Comparison of ENCODE assay signal across 23 mouse cellular contexts in genomic region chr12:28693738-28694137, GRCm38 (mm10). TPM values are rescaled to one million over a fixed set of nuclear protein-coding genes. Genes with fewer than 3 reads are reported as not detected.
DNase-seq lines count a peak whose midpoint lies in the region; ATAC-seq and TF ChIP-seq lines count a peak whose summit lies in the region.
"Had no signal": no experiment of that assay in that cellular context is flagged by ENCODE, and none has a peak within 500 bp of the region (broad histone marks: within the 10 kb centered on the region; RNA-seq: fewer than 3 reads in every experiment).

No protein-coding gene starts in this region.

- H3K4me3 ChIP-seq in layer of hippocampus, adult 2 months: no peak overlapping the region
- no peak overlapping the region for H3K4me3 ChIP-seq in lung, embryonic 15.5 days
- H3K4me3 ChIP-seq in lung, postnatal 0 days (ENCODE audit: low read depth, low read length): no peak overlapping the region
- no peak overlapping the region for H3K4me3 ChIP-seq in forebrain, embryonic 11.5 days (ENCODE audit: low read depth, low read length)
- H3K4me3 ChIP-seq: embryonic facial prominence, embryonic 10.5 days; embryonic facial prominence, embryonic 12.5 days; forebrain, embryonic 12.5 days had no signal

- no peak for TF ChIP-seq EP300 in lung, postnatal 0 days (IDR thresholded peaks at IDR 0.05)

- H3K27ac ChIP-seq in layer of hippocampus, adult 2 months: peak overlapping the region; percentile 64
- peak overlapping the region; percentile 33; the same call in 1 of the 2 replicates for H3K27ac ChIP-seq in lung, embryonic 15.5 days
- no peak overlapping the region for H3K27ac ChIP-seq in lung, postnatal 0 days (ENCODE audit: low read length)
- no peak overlapping the region for H3K27ac ChIP-seq in forebrain, embryonic 11.5 days (ENCODE audit: low read depth, low read length)
- H3K27ac ChIP-seq: embryonic facial prominence, embryonic 10.5 days; embryonic facial prominence, embryonic 12.5 days; forebrain, embryonic 12.5 days had no signal

- H3K9me3 ChIP-seq in lung, embryonic 15.5 days: no peaks in the 10 kb centered on the region
- no peaks in the 10 kb centered on the region for H3K9me3 ChIP-seq in lung, postnatal 0 days (ENCODE audit: low read length)
- no peaks in the 10 kb centered on the region for H3K9me3 ChIP-seq in forebrain, embryonic 11.5 days (ENCODE audit: control insufficient read depth, low read length)
- H3K9me3 ChIP-seq: embryonic facial prominence, embryonic 10.5 days; embryonic facial prominence, embryonic 12.5 days; forebrain, embryonic 12.5 days; G1E had no signal

- H3K36me3 ChIP-seq in lung, embryonic 15.5 days: peaks cover 32% of the 10 kb centered on the region
- peaks cover 14% of the 10 kb centered on the region for H3K36me3 ChIP-seq in lung, postnatal 0 days (ENCODE audit: insufficient read depth, low read length)
- H3K36me3 ChIP-seq in forebrain, embryonic 11.5 days (ENCODE audit: control insufficient read depth, insufficient read depth, low read length): no peaks in the 10 kb centered on the region; the same call in 1 of the 2 replicates

- no peak for DNase-seq in layer of hippocampus, adult 2 months (ENCODE audit: low spot score in 2 of 2)
- DNase-seq in layer of hippocampus, postnatal 36 days: no peak
- no peak for DNase-seq in lung, postnatal 25 days (ENCODE audit: low spot score)
- no peak for DNase-seq in lung, postnatal 0 days (ENCODE audit: low spot score)
- no peak for DNase-seq in lung, postnatal 10 days
- DNase-seq in forebrain, embryonic 11.5 days (ENCODE audit: low spot score): no peak
- DNase-seq: adrenal gland, adult 8-10 months; B cell, adult 2 months; cerebellum, adult 11 months; cerebellum, adult 8-10 months; cerebellum, postnatal 14 days; cerebellum, postnatal 36 days had no signal

- ATAC-seq in lung, embryonic 15.5 days (ENCODE audit: borderline replicate concordance, extremely low read depth, low FRiP score, low TSS enrichment): peak; percentile 72
- peak; percentile 51; the same call in 1 of the 2 replicates for ATAC-seq in lung, postnatal 0 days
- ATAC-seq in forebrain, embryonic 11.5 days (replicated peaks; ENCODE audit: low FRiP score): no peak
- ATAC-seq: activated CD4-positive, CD25-positive, alpha-beta regulatory T cell, adult 4 months; CD4-positive, CD25-positive, alpha-beta regulatory T cell, adult 4 months; forebrain, embryonic 14.5 days; forebrain, embryonic 16.5 days had no signal

- no peaks in the 10 kb centered on the region for H3K27me3 ChIP-seq in lung, embryonic 15.5 days
- H3K27me3 ChIP-seq in lung, postnatal 0 days (replicated peaks; ENCODE audit: insufficient read depth, low read length): no peaks in the 10 kb centered on the region
- H3K27me3 ChIP-seq in forebrain, embryonic 11.5 days (ENCODE audit: control insufficient read depth, insufficient read depth, low read length): no peaks in the 10 kb centered on the region
- H3K27me3 ChIP-seq: CH12.LX; embryonic facial prominence, embryonic 12.5 days; forebrain, embryonic 12.5 days; Patski had no signal

- 33% methylated on average over 3 of the region's 3 CpGs for WGBS in lung, embryonic 15.5 days
- WGBS in lung, postnatal 0 days: 30% methylated on average over 3 of the region's 3 CpGs
- 79% methylated on average over 3 of the region's 3 CpGs for whole genome bisulfite sequencing in forebrain, embryonic 11.5 days

- TF ChIP-seq CTCF in layer of hippocampus, adult 2 months (conservative IDR thresholded peaks at IDR 0.05): no peak
- TF ChIP-seq CTCF in lung, postnatal 0 days (IDR thresholded peaks at IDR 0.05): no peak

- H3K9ac ChIP-seq in lung, embryonic 15.5 days: no peak overlapping the region
- H3K9ac ChIP-seq in lung, postnatal 0 days (replicated peaks; ENCODE audit: low read depth): no peak overlapping the region
- H3K9ac ChIP-seq in forebrain, embryonic 11.5 days (ENCODE audit: low read length): no peak overlapping the region
- H3K9ac ChIP-seq: embryonic facial prominence, embryonic 12.5 days; forebrain, embryonic 12.5 days had no signal

- H3K4me1 ChIP-seq in lung, embryonic 15.5 days: peaks cover 14% of the 10 kb centered on the region; the same call in 1 of the 2 replicates
- no peaks in the 10 kb centered on the region for H3K4me1 ChIP-seq in lung, postnatal 0 days (ENCODE audit: insufficient read depth, low read depth, low read length)
- no peaks in the 10 kb centered on the region for H3K4me1 ChIP-seq in forebrain, embryonic 11.5 days (replicated peaks; ENCODE audit: control insufficient read depth, insufficient read depth, low read length)
- H3K4me1 ChIP-seq: embryonic facial prominence, embryonic 12.5 days; forebrain, embryonic 12.5 days had no signal

- H3K4me2 ChIP-seq in lung, embryonic 15.5 days: no peak overlapping the region
- no peak overlapping the region for H3K4me2 ChIP-seq in lung, postnatal 0 days (replicated peaks; ENCODE audit: low read depth, low read length)
- no peak overlapping the region for H3K4me2 ChIP-seq in forebrain, embryonic 11.5 days (ENCODE audit: low read depth, low read length, severe bottlenecking)
- H3K4me2 ChIP-seq: embryonic facial prominence, embryonic 12.5 days; forebrain, embryonic 12.5 days had no signal

RNA-seq across cellular contexts. Expression of gene Adi1, which starts 18.7 kb away (rescaled TPM):
- total RNA-seq in layer of hippocampus, adult 2 months (2021): 10 to 100 TPM; 37.0 to 41.0 TPM
- 10 to 100 TPM; 33.7 to 36.9 TPM for total RNA-seq in layer of hippocampus, postnatal 36 days (2021)
- 87.9 and 88.1 TPM in 2 replicates for polyA plus RNA-seq in lung, embryonic 15.5 days (2015; fragmentation: Nextera tagmentation; extraction: Ambion mirVana)
- polyA plus RNA-seq in lung, postnatal 0 days (2015; fragmentation: Nextera tagmentation; extraction: Ambion mirVana): 54.5 TPM in 2 replicates
- polyA plus RNA-seq in forebrain, embryonic 11.5 days (2014; fragmentation: Nextera tagmentation; extraction: Ambion mirVana): 54.6 and 56.9 TPM in 2 replicates

RNA-seq across cellular contexts. Expression of gene Rnaseh1, which starts 44.3 kb away (rescaled TPM):
- 10 to 100 TPM; 12.8 to 14.3 TPM for total RNA-seq in layer of hippocampus, adult 2 months (2021)
- 10 to 100 TPM; 12.7 to 14.1 TPM for total RNA-seq in layer of hippocampus, postnatal 36 days (2021)
- polyA plus RNA-seq in lung, embryonic 15.5 days (2015; fragmentation: Nextera tagmentation; extraction: Ambion mirVana): 30.7 and 34.5 TPM in 2 replicates
- 18.9 and 21.5 TPM in 2 replicates for polyA plus RNA-seq in lung, postnatal 0 days (2015; fragmentation: Nextera tagmentation; extraction: Ambion mirVana)
- polyA plus RNA-seq in forebrain, embryonic 11.5 days (2014; fragmentation: Nextera tagmentation; extraction: Ambion mirVana): 27.6 and 30.4 TPM in 2 replicates

RNA-seq across cellular contexts. Expression of gene Trappc12, which starts 56.5 kb away (rescaled TPM):
- total RNA-seq in layer of hippocampus, adult 2 months (2021): 10 to 100 TPM; 58.6 to 59.7 TPM
- 10 to 100 TPM; 57.2 to 57.5 TPM for total RNA-seq in layer of hippocampus, postnatal 36 days (2021)
- polyA plus RNA-seq in lung, embryonic 15.5 days (2015; fragmentation: Nextera tagmentation; extraction: Ambion mirVana): 38.3 and 41.5 TPM in 2 replicates
- 19.0 and 21.2 TPM in 2 replicates for polyA plus RNA-seq in lung, postnatal 0 days (2015; fragmentation: Nextera tagmentation; extraction: Ambion mirVana)
- polyA plus RNA-seq in forebrain, embryonic 11.5 days (2014; fragmentation: Nextera tagmentation; extraction: Ambion mirVana): 40.0 and 40.1 TPM in 2 replicates

RNA-seq across cellular contexts. Expression of gene Eipr1, which starts 57.9 kb away (rescaled TPM):
- total RNA-seq in layer of hippocampus, adult 2 months (2021): 10 to 100 TPM; 51.7 to 53.0 TPM
- total RNA-seq in layer of hippocampus, postnatal 36 days (2021): 10 to 100 TPM; 47.5 to 54.1 TPM
- 28.4 and 31.1 TPM in 2 replicates for polyA plus RNA-seq in lung, embryonic 15.5 days (2015; fragmentation: Nextera tagmentation; extraction: Ambion mirVana)
- 18.2 and 21.6 TPM in 2 replicates for polyA plus RNA-seq in lung, postnatal 0 days (2015; fragmentation: Nextera tagmentation; extraction: Ambion mirVana)
- polyA plus RNA-seq in forebrain, embryonic 11.5 days (2014; fragmentation: Nextera tagmentation; extraction: Ambion mirVana): 36.3 and 40.3 TPM in 2 replicates

RNA-seq across cellular contexts. Expression of gene Rps7, which starts 58.0 kb away (rescaled TPM):
- 100 to 1,000 TPM; 301 to 311 TPM for total RNA-seq in layer of hippocampus, adult 2 months (2021)
- 100 to 1,000 TPM; 282 to 298 TPM for total RNA-seq in layer of hippocampus, postnatal 36 days (2021)
- polyA plus RNA-seq in lung, embryonic 15.5 days (2015; fragmentation: Nextera tagmentation; extraction: Ambion mirVana): 664 and 702 TPM in 2 replicates
- 575 and 592 TPM in 2 replicates for polyA plus RNA-seq in lung, postnatal 0 days (2015; fragmentation: Nextera tagmentation; extraction: Ambion mirVana)
- 626 and 751 TPM in 2 replicates for polyA plus RNA-seq in forebrain, embryonic 11.5 days (2014; fragmentation: Nextera tagmentation; extraction: Ambion mirVana)

Comparison
In these comparisons a context has a peak if more than half of its experiments do, and no peak if none do; other contexts are left out.
1. H3K27ac ChIP-seq: peak in layer of hippocampus, adult 2 months (single experiment) and lung, embryonic 15.5 days (single experiment); none in lung, postnatal 0 days (single experiment) and forebrain, embryonic 11.5 days (single experiment).